Mouse (Mus musculus) erythroblast, embryonic 14.5 days (primary cell): ENCODE results near the gene Kcnmb2.

Source experiments
- GATA1 ChIP-seq: IDR thresholded peaks from 2 replicates; pipeline ENCODE4 v1.6.1; 2012; ENCODE audit warnings: low read length, inconsistent platforms, mixed read lengths
- TAL1 ChIP-seq: IDR thresholded peaks from 3 replicates; pipeline ENCODE4 v1.6.1; 2012; ENCODE audit warnings: low read length, inconsistent platforms, mixed read lengths

DNA sequence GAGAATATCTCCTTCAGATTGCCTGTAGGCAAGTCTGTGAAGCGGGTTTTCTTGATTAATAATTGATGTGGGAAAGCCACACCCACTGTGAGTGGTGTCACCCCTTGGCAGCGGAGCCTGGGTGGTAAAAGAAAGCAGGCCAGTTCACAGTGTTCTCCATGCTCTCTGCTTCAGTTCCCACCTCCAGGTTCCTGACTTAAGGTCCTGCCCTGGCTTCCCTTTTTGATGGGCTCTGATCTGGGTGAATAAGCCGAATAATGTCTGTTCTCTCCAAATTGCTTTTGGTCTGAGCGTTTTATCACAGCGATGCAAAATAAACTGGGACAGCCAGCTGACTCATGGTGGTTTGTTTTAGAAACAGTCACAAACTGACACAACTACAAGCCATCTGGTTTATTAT is 334.5 kb downstream of the Kcnmb2 start:
- no peak for TF ChIP-seq TAL1
- no peak for TF ChIP-seq GATA1
